Comparison of ENCODE assay signal across 18 mouse cellular contexts in the genomic region with DNA sequence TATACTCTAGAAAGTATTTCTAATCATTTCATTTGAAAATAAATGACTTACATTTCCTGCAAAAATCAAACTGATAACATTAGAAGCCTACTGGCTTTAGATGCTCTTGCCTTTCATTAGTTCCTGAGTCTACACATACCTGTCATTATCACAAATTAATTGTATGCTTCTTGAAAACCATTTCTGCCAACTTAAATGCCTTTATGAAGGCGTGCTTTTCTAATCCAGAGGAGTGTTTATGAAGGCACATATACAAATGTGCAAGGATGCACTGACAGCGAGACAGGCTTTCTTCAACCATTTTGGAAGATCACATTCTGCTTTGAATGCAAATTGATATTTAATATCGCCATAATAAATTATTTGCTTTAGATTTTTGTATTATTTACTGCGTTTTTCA.
A peak's percentile ranks its signal among the peaks of the same experiment; 100 is the strongest.
DNase-seq lines count a peak whose midpoint lies in the region; ATAC-seq and TF ChIP-seq lines count a peak whose summit lies in the region.
"Had no signal": no experiment of that assay in that cellular context is flagged by ENCODE, and none has a peak within 500 bp of the region (broad histone marks: within the 10 kb centered on the region; RNA-seq: fewer than 3 reads in every experiment).

No protein-coding gene starts in this region.

- H3K4me2 ChIP-seq in hindbrain, embryonic 13.5 days: no peak overlapping the region
- H3K4me2 ChIP-seq in forebrain, postnatal 0 days (ENCODE audit: low read depth): no peak overlapping the region
- H3K4me2 ChIP-seq in midbrain, embryonic 16.5 days (ENCODE audit: low read length): no peak overlapping the region
- H3K4me2 ChIP-seq: heart, embryonic 11.5 days; limb, embryonic 12.5 days; liver, embryonic 12.5 days had no signal

- peaks cover 11% of the 10 kb centered on the region for H3K4me1 ChIP-seq in hindbrain, embryonic 13.5 days (replicated peaks)
- H3K4me1 ChIP-seq in hindbrain, embryonic 10.5 days (replicated peaks): peaks cover 6% of the 10 kb centered on the region
- H3K4me1 ChIP-seq in forebrain, postnatal 0 days (ENCODE audit: insufficient read depth): peaks cover 7% of the 10 kb centered on the region; the same call in 1 of the 2 replicates
- peaks cover 11% of the 10 kb centered on the region for H3K4me1 ChIP-seq in midbrain, embryonic 16.5 days (ENCODE audit: control insufficient read depth, insufficient read depth, low read length)
- H3K4me1 ChIP-seq: limb, embryonic 12.5 days; liver, embryonic 12.5 days had no signal

- ATAC-seq in hindbrain, embryonic 13.5 days (ENCODE audit: low FRiP score): no peak
- no peak for ATAC-seq in forebrain, postnatal 0 days
- ATAC-seq in midbrain, embryonic 16.5 days: no peak
- ATAC-seq: liver, embryonic 12.5 days had no signal

- TF ChIP-seq CTCF in brain, embryonic 14.5 days (IDR thresholded peaks at IDR 0.05; ENCODE audit: borderline replicate concordance, extremely low read depth, insufficient read depth, insufficient read length): no peak
- TF ChIP-seq CTCF in forebrain, postnatal 0 days (IDR thresholded peaks at IDR 0.05; ENCODE audit: low read depth): no peak

- no peak for TF ChIP-seq POLR2A in brain, embryonic 14.5 days (IDR thresholded peaks at IDR 0.05; ENCODE audit: borderline replicate concordance, extremely low read depth, insufficient read depth, insufficient read length, poor library complexity, severe bottlenecking)

- no peaks in the 10 kb centered on the region for H3K9me3 ChIP-seq in hindbrain, embryonic 13.5 days
- H3K9me3 ChIP-seq in hindbrain, embryonic 10.5 days: no peaks in the 10 kb centered on the region
- H3K9me3 ChIP-seq in forebrain, postnatal 0 days (ENCODE audit: low read length): no peaks in the 10 kb centered on the region
- H3K9me3 ChIP-seq in midbrain, embryonic 16.5 days (replicated peaks; ENCODE audit: control insufficient read depth, low read length, poor library complexity, severe bottlenecking): no peaks in the 10 kb centered on the region
- H3K9me3 ChIP-seq: limb, embryonic 12.5 days; liver, embryonic 12.5 days had no signal

- WGBS in hindbrain, embryonic 13.5 days: 48% methylated on average over 4 of the region's 4 CpGs
- WGBS in hindbrain, embryonic 10.5 days: 73% methylated on average over 4 of the region's 4 CpGs
- WGBS in forebrain, postnatal 0 days: 26% methylated on average over 4 of the region's 4 CpGs
- WGBS in midbrain, embryonic 16.5 days: 49% methylated on average over 4 of the region's 4 CpGs

- DNase-seq in hindbrain, embryonic 10.5 days (ENCODE audit: low spot score): no peak
- DNase-seq in brain, embryonic 14.5 days (ENCODE audit: low read depth): peak; percentile 71
- DNase-seq in forebrain, postnatal 0 days: peak; percentile 50
- DNase-seq in frontal cortex, postnatal 36 days (ENCODE audit: low spot score in 2 of 2): no peak
- no peak for DNase-seq in B cell, adult 2 months
- DNase-seq: adrenal gland, postnatal 36 days; cerebellum, adult 18-20 months; heart, postnatal 14 days; kidney, adult 8-10 months; kidney, postnatal 14 days; lung, adult 2 months; lung, postnatal 4 days; thymus, postnatal 36 days had no signal

- peak overlapping the region; percentile 88 for H3K27ac ChIP-seq in hindbrain, embryonic 13.5 days
- H3K27ac ChIP-seq in hindbrain, embryonic 10.5 days: no peak overlapping the region
- peak overlapping the region; percentile 62; the same call in 1 of the 2 replicates for H3K27ac ChIP-seq in forebrain, postnatal 0 days (ENCODE audit: low read depth, low read length)
- H3K27ac ChIP-seq in midbrain, embryonic 16.5 days (ENCODE audit: low read length): peak overlapping the region; percentile 76
- H3K27ac ChIP-seq: limb, embryonic 12.5 days; liver, embryonic 12.5 days had no signal

- H3K4me3 ChIP-seq in hindbrain, embryonic 13.5 days: no peak overlapping the region
- no peak overlapping the region for H3K4me3 ChIP-seq in hindbrain, embryonic 10.5 days
- H3K4me3 ChIP-seq in forebrain, postnatal 0 days (ENCODE audit: low read depth, low read length): no peak overlapping the region
- no peak overlapping the region for H3K4me3 ChIP-seq in midbrain, embryonic 16.5 days (ENCODE audit: low read depth, low read length)
- H3K4me3 ChIP-seq: limb, embryonic 12.5 days; liver, embryonic 12.5 days had no signal

- H3K36me3 ChIP-seq in hindbrain, embryonic 13.5 days: no peaks in the 10 kb centered on the region
- no peaks in the 10 kb centered on the region for H3K36me3 ChIP-seq in hindbrain, embryonic 10.5 days
- H3K36me3 ChIP-seq in forebrain, postnatal 0 days (ENCODE audit: insufficient read depth): no peaks in the 10 kb centered on the region
- H3K36me3 ChIP-seq in midbrain, embryonic 16.5 days (ENCODE audit: control insufficient read depth, insufficient read depth, low read length): no peaks in the 10 kb centered on the region
- H3K36me3 ChIP-seq: limb, embryonic 12.5 days; liver, embryonic 12.5 days had no signal

- H3K27me3 ChIP-seq in hindbrain, embryonic 13.5 days: no peaks in the 10 kb centered on the region
- H3K27me3 ChIP-seq in hindbrain, embryonic 10.5 days (ENCODE audit: insufficient read depth, poor library complexity, severe bottlenecking): peaks cover 12% of the 10 kb centered on the region
- no peaks in the 10 kb centered on the region for H3K27me3 ChIP-seq in forebrain, postnatal 0 days (ENCODE audit: insufficient read depth, low read length)
- no peaks in the 10 kb centered on the region for H3K27me3 ChIP-seq in midbrain, embryonic 16.5 days (ENCODE audit: control insufficient read depth, insufficient read depth, low read depth, low read length)

- no peak overlapping the region for H3K9ac ChIP-seq in hindbrain, embryonic 13.5 days
- no peak overlapping the region for H3K9ac ChIP-seq in forebrain, postnatal 0 days
- no peak overlapping the region for H3K9ac ChIP-seq in midbrain, embryonic 16.5 days (ENCODE audit: low read depth, low read length)
- H3K9ac ChIP-seq: limb, embryonic 12.5 days; liver, embryonic 12.5 days had no signal

Comparison
In these comparisons a context has a peak if more than half of its experiments do, and no peak if none do; other contexts are left out.
1. DNase-seq: peak in brain, embryonic 14.5 days (single experiment) and forebrain, postnatal 0 days (single experiment); none in hindbrain, embryonic 10.5 days (single experiment), frontal cortex, postnatal 36 days (0 of 2) and B cell, adult 2 months (0 of 2).